Mouse (Mus musculus) intestine, postnatal 0 days (tissue): ENCODE results near the gene Cib4. TPM values are rescaled to one million over a fixed set of nuclear protein-coding genes. Genes with fewer than 3 reads are reported as not detected.

Experiments
- ATAC-seq: fragments of 200-750 bp; cut with Nextera tagmentation; 2 replicates; pipeline ENCODE4 v1.8.0; 2017; ENCODE audit warnings: mild to moderate bottlenecking, moderate TSS enrichment, moderate library complexity
- H3K27ac ChIP-seq: fragments of 300-500 bp; sonication (generic); 2 replicates; pipeline ENCODE4 v1.5.1; 2014; ENCODE audit warnings: mild to moderate bottlenecking, low read depth, low read length, moderate library complexity
- H3K27me3 ChIP-seq: fragments of 300-500 bp; sonication (generic); replicated peaks from 2 replicates; pipeline ENCODE4 v1.6.1; 2014; ENCODE audit warnings: low read length, mixed read lengths; ENCODE audit not compliant: control insufficient read depth, insufficient read depth
- H3K36me3 ChIP-seq: fragments of 300-500 bp; sonication (generic); 2 replicates; pipeline ENCODE4 v1.6.1; 2014; ENCODE audit warnings: mild to moderate bottlenecking, moderate library complexity; ENCODE audit not compliant: control insufficient read depth, insufficient read depth
- H3K4me1 ChIP-seq: fragments of 300-500 bp; sonication (generic); replicated peaks from 2 replicates; pipeline ENCODE4 v1.6.1; 2014; ENCODE audit warnings: antibody characterized with exemption, low read length, mixed read lengths; ENCODE audit not compliant: control insufficient read depth, insufficient read depth
- H3K4me2 ChIP-seq: fragments of 300-500 bp; sonication (generic); replicated peaks from 2 replicates; pipeline ENCODE4 v1.6.1; 2014; ENCODE audit warnings: low read depth, mild to moderate bottlenecking, moderate library complexity
- H3K4me3 ChIP-seq: fragments of 300-500 bp; sonication (generic); 2 replicates; pipeline ENCODE4 v1.5.1; 2014; ENCODE audit warnings: low read depth, low read length
- H3K9ac ChIP-seq: fragments of 300-500 bp; sonication (generic); 2 replicates; pipeline ENCODE4 v1.6.1; 2014; ENCODE audit warnings: mild to moderate bottlenecking, low read depth, low read length
- H3K9me3 ChIP-seq: fragments of 300-500 bp; sonication (generic); 2 replicates; pipeline ENCODE4 v1.6.1; 2016; ENCODE audit warnings: mixed run types; ENCODE audit not compliant: control insufficient read depth
- CTCF ChIP-seq: sonication (generic); IDR thresholded peaks from 2 replicates; pipeline ENCODE4 v1.5.1; 2016; ENCODE audit warnings: low read depth, mild to moderate bottlenecking, control low read depth, antibody characterized with exemption, moderate library complexity
- WGBS: fragments of 180-500 bp; shearing (Covaris S2); extraction: QIAGEN DNeasy Blood & Tissue Kit; methylation state at CpG from one replicate; pipeline ENCODE4 v1.1.7; 2014; 5-methylcytosine and 5-hydroxymethylcytosine counted together
- polyA plus RNA-seq: library from polyadenylated mRNA; unstranded; fragments of >200 nt; fragmentation: Nextera tagmentation; extraction: Ambion mirVana; gene quantifications from 2 replicates; pipeline ENCODE4 v1.2.1, GENCODE M21; 2015

The Cib4 gene
- polyA plus RNA-seq, 1 experiment from 2014 or later = not detected

DNA sequence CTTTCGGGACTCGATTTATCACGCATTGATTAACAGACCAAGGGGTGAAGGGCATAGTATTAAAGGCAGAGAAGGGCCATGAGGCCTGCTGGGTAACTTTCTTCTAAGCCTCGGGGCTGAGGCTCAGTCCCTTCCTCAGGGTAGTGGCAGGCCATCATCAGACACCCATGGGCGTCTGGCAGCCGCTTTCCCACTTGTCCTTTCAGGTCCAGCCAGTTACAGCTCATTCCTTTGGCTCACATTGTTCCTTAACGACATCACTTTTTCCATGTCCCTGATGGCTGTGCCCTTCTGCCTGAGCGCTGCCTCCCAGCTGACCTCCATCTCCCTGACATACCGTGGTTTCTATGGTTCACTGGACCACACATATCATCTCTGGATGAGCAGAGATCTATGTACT, 31.6 kb upstream of the Cib4 start:
- H3K36me3 ChIP-seq = no peaks in the 10 kb centered on the region
- H3K4me2 ChIP-seq = no peak overlapping the region
- no peak for ATAC-seq
- no peaks in the 10 kb centered on the region for H3K9me3 ChIP-seq
- no peak for TF ChIP-seq CTCF
- H3K27me3 ChIP-seq = no peaks in the 10 kb centered on the region
- H3K4me3 ChIP-seq = no peak overlapping the region
- H3K9ac ChIP-seq = no peak overlapping the region
- H3K4me1 ChIP-seq = no peaks in the 10 kb centered on the region
- 62% methylated on average over 9 of the region's 9 CpGs for WGBS
- no peak overlapping the region for H3K27ac ChIP-seq

DNA sequence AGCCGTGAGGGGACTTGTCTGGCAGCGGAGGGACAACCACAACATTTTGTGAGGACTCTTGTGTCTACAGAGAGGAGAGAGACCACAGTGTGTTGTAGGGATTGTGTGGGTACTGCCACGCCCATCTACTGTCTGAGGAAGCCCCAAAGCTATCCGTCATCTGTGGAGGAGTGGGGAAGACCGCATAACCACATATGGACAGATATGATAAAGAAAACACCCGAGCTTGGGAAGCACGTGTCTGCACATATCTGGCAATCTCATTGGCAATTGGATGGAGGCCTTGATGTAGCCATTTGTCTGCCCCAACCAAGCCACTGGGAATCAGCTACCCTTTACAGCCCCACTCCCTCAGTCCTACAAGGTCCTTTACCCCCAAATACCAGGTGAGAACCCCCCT, 30.6 kb upstream of the Cib4 start:
- no peak overlapping the region for H3K4me3 ChIP-seq
- H3K9ac ChIP-seq = no peak overlapping the region
- H3K9me3 ChIP-seq = no peaks in the 10 kb centered on the region
- no peak for TF ChIP-seq CTCF
- H3K36me3 ChIP-seq = no peaks in the 10 kb centered on the region
- ATAC-seq = no peak
- no peaks in the 10 kb centered on the region for H3K4me1 ChIP-seq
- WGBS = 71% methylated on average over 7 of the region's 7 CpGs
- H3K4me2 ChIP-seq = no peak overlapping the region
- H3K27ac ChIP-seq = no peak overlapping the region
- H3K27me3 ChIP-seq = no peaks in the 10 kb centered on the region

DNA sequence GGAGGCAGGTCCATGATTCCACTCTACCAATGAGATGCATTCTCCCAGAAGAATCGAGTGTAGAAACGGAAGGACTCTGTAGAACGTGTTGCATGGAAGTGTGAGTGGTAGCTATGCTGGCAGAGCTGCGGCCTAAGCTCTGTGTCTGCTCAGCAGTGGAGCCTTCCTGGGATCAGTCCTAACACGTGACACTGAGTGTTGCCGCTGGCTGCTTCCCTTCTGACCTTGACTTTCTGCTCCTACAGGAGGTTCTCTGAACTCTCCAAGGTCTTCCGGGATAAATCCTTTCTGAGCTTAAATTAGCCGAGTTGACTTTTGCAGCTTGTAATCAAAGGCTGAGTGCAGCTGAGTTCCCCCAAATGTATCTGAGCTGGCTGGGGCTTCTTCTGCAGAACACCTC, 28.7 kb upstream of the Cib4 start:
- no peak for TF ChIP-seq CTCF
- no peaks in the 10 kb centered on the region for H3K27me3 ChIP-seq
- H3K4me1 ChIP-seq = no peaks in the 10 kb centered on the region
- no peaks in the 10 kb centered on the region for H3K9me3 ChIP-seq
- 90% methylated on average over 8 of the region's 8 CpGs for WGBS
- H3K4me3 ChIP-seq = no peak overlapping the region
- no peak overlapping the region for H3K27ac ChIP-seq
- ATAC-seq = no peak
- H3K9ac ChIP-seq = no peak overlapping the region
- no peak overlapping the region for H3K4me2 ChIP-seq
- H3K36me3 ChIP-seq = no peaks in the 10 kb centered on the region

DNA sequence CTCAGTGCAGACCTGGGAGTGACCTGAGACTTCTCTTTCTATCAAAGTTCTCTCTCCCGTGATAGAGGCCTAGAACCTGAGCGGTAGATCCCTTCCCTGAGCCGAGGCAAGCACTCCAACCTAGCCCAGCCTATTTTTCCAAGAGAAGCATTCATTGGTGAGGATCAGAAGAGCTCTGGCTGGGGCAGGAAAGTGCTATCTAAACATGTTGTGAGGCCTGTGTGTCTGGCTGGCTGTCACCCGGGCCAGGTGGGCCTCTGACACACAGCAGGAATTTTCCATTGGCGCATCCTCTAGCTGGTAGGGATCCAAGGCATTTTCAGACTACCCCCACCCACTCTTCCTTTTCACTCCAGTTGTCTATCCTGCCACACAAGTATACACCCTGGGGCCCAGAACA, 26.2 kb upstream of the Cib4 start:
- no peak for ATAC-seq
- Histone ChIP-seq H3K36me3 (no peaks in the 10 kb centered on the region), H3K27me3 (no peaks in the 10 kb centered on the region), H3K4me3 (no peak overlapping the region), H3K27ac (no peak overlapping the region), H3K4me1 (no peaks in the 10 kb centered on the region), H3K9ac (no peak overlapping the region), H3K4me2 (no peak overlapping the region), H3K9me3 (no peaks in the 10 kb centered on the region)
- WGBS = 56% methylated on average over 5 of the region's 5 CpGs
- TF ChIP-seq CTCF = no peak

DNA sequence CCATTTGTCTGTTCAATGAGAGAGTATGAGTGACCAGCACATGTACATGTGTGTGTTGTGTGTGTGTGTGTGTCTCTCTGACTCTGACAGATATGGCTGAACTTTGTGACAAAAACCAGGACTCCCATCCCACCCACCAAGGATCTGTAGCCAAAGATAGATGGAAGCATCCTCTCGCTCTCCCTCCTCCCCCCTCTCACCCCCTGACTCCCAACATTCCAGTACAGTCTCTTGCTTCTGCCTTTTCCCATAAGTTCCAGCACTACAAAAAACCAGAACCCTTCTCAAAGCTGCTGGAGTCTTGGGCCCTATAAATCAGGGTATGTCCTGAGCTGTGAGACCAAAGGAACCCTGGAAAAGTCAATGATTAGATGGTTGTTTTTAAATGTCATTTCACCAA, 22.8 kb upstream of the Cib4 start:
- no peaks in the 10 kb centered on the region for H3K27me3 ChIP-seq
- ATAC-seq = no peak
- no peaks in the 10 kb centered on the region for H3K36me3 ChIP-seq
- WGBS = 72% methylated on average over 1 of the region's 1 CpGs
- H3K9me3 ChIP-seq = no peaks in the 10 kb centered on the region
- no peak for TF ChIP-seq CTCF
- no peak overlapping the region for H3K27ac ChIP-seq
- H3K4me3 ChIP-seq = no peak overlapping the region
- no peak overlapping the region for H3K4me2 ChIP-seq
- H3K4me1 ChIP-seq = no peaks in the 10 kb centered on the region
- no peak overlapping the region for H3K9ac ChIP-seq

DNA sequence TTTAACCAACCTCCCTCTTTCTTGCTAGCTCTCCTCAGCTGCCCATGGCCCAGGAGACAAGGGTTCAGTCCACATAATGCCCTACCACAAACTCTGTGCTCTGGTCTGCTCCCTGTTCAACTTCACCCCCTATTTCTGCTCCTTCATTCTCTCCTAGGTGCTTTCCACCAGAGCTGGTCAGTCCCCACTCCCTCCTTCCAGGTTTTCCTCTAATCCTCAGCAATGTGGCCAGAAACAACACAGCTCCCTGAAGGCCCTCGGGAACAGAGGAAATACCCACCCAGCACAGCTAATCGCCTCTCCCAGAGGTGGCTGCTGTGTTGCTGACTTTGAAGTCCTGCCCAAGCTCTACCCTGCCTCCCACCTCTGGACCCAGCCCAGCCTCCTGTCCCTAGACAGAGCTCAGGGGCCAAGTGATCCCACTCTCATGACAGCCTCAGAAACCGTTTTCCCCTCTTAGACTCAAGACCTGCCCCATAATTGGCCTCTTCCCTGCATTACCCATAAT, 14.4 kb upstream of the Cib4 start:
- H3K9me3 ChIP-seq = no peaks in the 10 kb centered on the region
- no peak for TF ChIP-seq CTCF
- H3K4me3 ChIP-seq = no peak overlapping the region
- no peaks in the 10 kb centered on the region for H3K4me1 ChIP-seq
- 33% methylated on average over 3 of the region's 3 CpGs for WGBS
- ATAC-seq = no peak
- H3K36me3 ChIP-seq = no peaks in the 10 kb centered on the region
- H3K27me3 ChIP-seq = no peaks in the 10 kb centered on the region
- no peak overlapping the region for H3K9ac ChIP-seq
- no peak overlapping the region for H3K27ac ChIP-seq
- no peak overlapping the region for H3K4me2 ChIP-seq

DNA sequence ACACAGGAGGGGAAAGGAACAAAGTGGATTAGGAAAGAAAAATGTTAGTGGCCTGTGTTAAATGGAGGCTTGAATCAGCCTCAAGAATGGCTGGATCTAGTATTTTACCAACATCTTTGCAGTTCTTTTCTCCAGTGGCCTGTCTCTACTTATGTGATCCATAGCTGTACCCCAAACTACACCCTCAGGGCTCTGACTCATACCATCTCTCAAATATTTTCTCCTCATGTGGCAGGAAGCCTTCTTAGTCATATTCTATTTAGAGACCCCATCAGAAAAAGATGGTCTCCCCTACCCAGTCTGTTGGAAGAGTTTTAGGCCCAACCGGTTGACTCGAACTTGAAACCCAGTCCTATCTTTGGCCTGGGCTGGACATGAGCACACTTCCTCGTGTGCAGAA, 13.8 kb upstream of the Cib4 start:
- no peaks in the 10 kb centered on the region for H3K36me3 ChIP-seq
- WGBS = 82% methylated on average over 3 of the region's 3 CpGs

More for the DNA sequence above, 13.8 kb upstream of the Cib4 start:
- no peak overlapping the region for H3K9ac ChIP-seq
- no peak overlapping the region for H3K27ac ChIP-seq
- no peak overlapping the region for H3K4me3 ChIP-seq
- H3K9me3 ChIP-seq = no peaks in the 10 kb centered on the region
- H3K27me3 ChIP-seq = no peaks in the 10 kb centered on the region
- no peaks in the 10 kb centered on the region for H3K4me1 ChIP-seq
- no peak overlapping the region for H3K4me2 ChIP-seq
- no peak for ATAC-seq
- no peak for TF ChIP-seq CTCF
